Mouse (Mus musculus) stomach, postnatal 0 days (tissue): ENCODE measurements around the gene Slc46a2. TPM values are rescaled to one million over a fixed set of nuclear protein-coding genes. Genes with fewer than 3 reads are reported as not detected.

Source experiments
- ATAC-seq: fragments of 200-750 bp; cut with Nextera tagmentation; 2 replicates; pipeline ENCODE4 v1.8.0; 2017; ENCODE audit not compliant: low FRiP score, low TSS enrichment
- DNase-seq: peaks from one replicate; pipeline ENCODE4 v3.0.0-alpha.2; 2016; ENCODE audit warnings: low spot score
- H3K27ac ChIP-seq: fragments of 300-500 bp; sonication (generic); replicated peaks from 2 replicates; pipeline ENCODE4 v1.5.1; 2014; ENCODE audit warnings: mild to moderate bottlenecking, control low read depth
- H3K27me3 ChIP-seq: fragments of 300-500 bp; sonication (generic); 2 replicates; pipeline ENCODE4 v1.6.1; 2014; ENCODE audit warnings: low read length; ENCODE audit not compliant: control insufficient read depth, insufficient read depth
- H3K36me3 ChIP-seq: fragments of 300-500 bp; sonication (generic); 2 replicates; pipeline ENCODE4 v1.6.1; 2014; ENCODE audit warnings: low read length, mixed read lengths; ENCODE audit not compliant: control insufficient read depth, insufficient read depth
- H3K4me1 ChIP-seq: fragments of 300-500 bp; sonication (generic); replicated peaks from 2 replicates; pipeline ENCODE4 v1.6.1; 2014; ENCODE audit warnings: antibody characterized with exemption; ENCODE audit not compliant: control insufficient read depth, insufficient read depth
- H3K4me2 ChIP-seq: fragments of 300-500 bp; sonication (generic); replicated peaks from 2 replicates; pipeline ENCODE4 v1.6.1; 2014; ENCODE audit warnings: low read depth, mild to moderate bottlenecking, control low read depth, moderate library complexity
- H3K4me3 ChIP-seq: fragments of 300-500 bp; sonication (generic); 2 replicates; pipeline ENCODE4 v1.5.1; 2014; ENCODE audit warnings: low read depth, low read length, control low read depth
- H3K9ac ChIP-seq: fragments of 300-500 bp; sonication (generic); 2 replicates; pipeline ENCODE4 v1.6.1; 2014; ENCODE audit warnings: mild to moderate bottlenecking, low read length, control low read depth, mixed read lengths
- H3K9me3 ChIP-seq: fragments of 300-500 bp; sonication (generic); 2 replicates; pipeline ENCODE4 v1.6.1; 2016; ENCODE audit warnings: low read length; ENCODE audit not compliant: control insufficient read depth
- CTCF ChIP-seq: IDR thresholded peaks from 2 replicates; pipeline ENCODE4 v1.5.1; 2016; ENCODE audit warnings: antibody characterized with exemption, low read depth, mild to moderate bottlenecking, moderate library complexity
- EP300 ChIP-seq: optimal IDR thresholded peaks from 2 replicates; pipeline ENCODE3; 2016; ENCODE audit warnings: antibody characterized with exemption
- WGBS: fragments of 180-500 bp; shearing (Covaris S2); extraction: QIAGEN DNeasy Blood & Tissue Kit; methylation state at CpG from one replicate; pipeline ENCODE4 v1.1.7; 2014; 5-methylcytosine and 5-hydroxymethylcytosine counted together
- polyA plus RNA-seq: library from polyadenylated mRNA; unstranded; fragments of >200 nt; fragmentation: Nextera tagmentation; extraction: Ambion mirVana; gene quantifications from 2 replicates; pipeline ENCODE4 v1.2.1, GENCODE M21; 2015

Gene Slc46a2
- polyA plus RNA-seq, 1 experiment from 2014 or later = 10.5 TPM

- H3K4me2 ChIP-seq = no peak overlapping the region
- DNase-seq (no peak), ATAC-seq (no peak)
- 88% methylated on average over 5 of the region's 5 CpGs for WGBS
- no peak overlapping the region for H3K9ac ChIP-seq
- no peaks in the 10 kb centered on the region for H3K36me3 ChIP-seq
- no peak for TF ChIP-seq EP300
- no peak for TF ChIP-seq CTCF
- no peaks in the 10 kb centered on the region for H3K4me1 ChIP-seq
- no peak overlapping the region for H3K27ac ChIP-seq
- H3K9me3 ChIP-seq = no peaks in the 10 kb centered on the region
- H3K4me3 ChIP-seq = no peak overlapping the region
- H3K27me3 ChIP-seq = no peaks in the 10 kb centered on the region
These were observed 27.8 kb downstream of the Slc46a2 start for GRCm38 (mm10) chr4:59887011-59887410.

DNA sequence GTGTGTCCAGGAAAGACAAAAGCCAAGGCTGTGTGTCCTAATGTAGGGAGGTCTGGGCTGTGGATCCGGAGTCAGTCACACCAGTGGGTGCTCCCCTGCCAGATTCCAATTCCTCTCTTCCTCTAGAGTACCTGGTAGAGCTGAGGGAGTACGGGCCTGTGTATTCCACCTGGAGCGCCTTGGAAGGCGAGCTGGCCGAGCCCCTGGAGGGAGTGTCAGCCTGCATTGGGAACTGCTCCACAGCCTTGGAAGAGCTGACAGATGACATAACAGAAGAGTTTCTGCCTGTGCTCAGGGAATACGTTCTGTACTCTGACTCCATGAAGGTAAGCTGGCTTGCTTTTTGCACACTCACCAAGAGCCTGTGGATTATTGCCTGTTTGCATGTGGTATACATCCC lies 28.6 kb downstream of the Slc46a2 start:
- H3K27me3 ChIP-seq = no peaks in the 10 kb centered on the region
- DNase-seq (no peak), ATAC-seq (no peak)
- H3K9ac ChIP-seq = no peak overlapping the region
- H3K9me3 ChIP-seq = no peaks in the 10 kb centered on the region
- H3K4me3 ChIP-seq = no peak overlapping the region
- no peak overlapping the region for H3K27ac ChIP-seq
- H3K36me3 ChIP-seq = no peaks in the 10 kb centered on the region
- no peak overlapping the region for H3K4me2 ChIP-seq
- WGBS = 83% methylated on average over 6 of the region's 6 CpGs
- H3K4me1 ChIP-seq = no peaks in the 10 kb centered on the region
- TF ChIP-seq EP300 = no peak
- no peak for TF ChIP-seq CTCF

DNA sequence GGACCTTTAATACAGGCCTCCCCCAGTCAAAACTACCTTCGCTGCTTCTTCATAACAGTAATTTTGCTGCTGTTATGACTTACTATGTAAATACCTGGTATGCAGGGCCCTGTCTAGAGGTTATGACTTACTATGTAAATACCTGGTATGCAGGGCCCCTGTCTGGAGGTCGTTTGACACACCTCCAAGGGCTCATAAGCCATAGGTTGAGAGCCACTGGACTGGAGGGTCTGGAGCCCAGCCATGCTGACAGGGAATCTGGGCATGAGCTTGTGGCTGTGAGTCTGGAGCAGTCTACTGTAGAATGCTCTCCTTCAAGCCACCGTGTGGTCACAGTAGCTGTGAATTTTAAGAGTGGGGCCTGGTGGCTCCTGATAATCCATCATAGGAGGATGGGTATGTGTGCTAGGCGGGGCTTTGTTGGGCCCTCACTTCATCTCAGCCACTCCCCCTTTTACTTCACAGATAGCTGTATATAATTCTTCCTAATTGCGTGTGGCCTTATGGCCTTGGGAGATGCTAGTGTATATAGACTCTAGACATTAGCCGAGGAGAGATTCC lies 30.6 kb downstream of the Slc46a2 start:
- DNase-seq (no peak), ATAC-seq (peak; percentile 64)
- no peaks in the 10 kb centered on the region for H3K4me1 ChIP-seq
- WGBS = 67% methylated on average over 6 of the region's 6 CpGs
- H3K27me3 ChIP-seq = no peaks in the 10 kb centered on the region
- no peak overlapping the region for H3K4me2 ChIP-seq
- H3K27ac ChIP-seq = no peak overlapping the region
- 0 out of 2 replicates have a peak, but pooled peaks cover 3% of the 10 kb centered on the region for H3K36me3 ChIP-seq
- no peak overlapping the region for H3K9ac ChIP-seq
- no peak overlapping the region for H3K4me3 ChIP-seq
- no peaks in the 10 kb centered on the region for H3K9me3 ChIP-seq
- TF ChIP-seq CTCF (no peak), EP300 (no peak)

GRCm38 (mm10) chr4:59881210-59881609 lies 33.6 kb downstream of the Slc46a2 start:
- Histone ChIP-seq H3K27ac (no peak overlapping the region), H3K4me3 (no peak overlapping the region), H3K27me3 (no peaks in the 10 kb centered on the region), H3K36me3 (0 out of 2 replicates have a peak, but pooled peaks cover 3% of the 10 kb centered on the region), H3K4me2 (no peak overlapping the region), H3K9ac (no peak overlapping the region), H3K4me1 (no peaks in the 10 kb centered on the region), H3K9me3 (no peaks in the 10 kb centered on the region)
- ATAC-seq (no peak), DNase-seq (no peak)
- TF ChIP-seq EP300 (no peak), CTCF (no peak)
- WGBS = 60% methylated on average over 2 of the region's 2 CpGs

- 68% methylated on average over 5 of the region's 5 CpGs for WGBS
- Histone ChIP-seq H3K9ac (no peak overlapping the region), H3K9me3 (no peaks in the 10 kb centered on the region), H3K4me2 (no peak overlapping the region), H3K27me3 (no peaks in the 10 kb centered on the region), H3K4me1 (no peaks in the 10 kb centered on the region), H3K36me3 (0 out of 2 replicates have a peak, but pooled peaks cover 3% of the 10 kb centered on the region), H3K27ac (0 out of 2 replicates have a peak overlapping the region, but pooled peaks have one; percentile 40), H3K4me3 (no peak overlapping the region)
- TF ChIP-seq CTCF (no peak), EP300 (no peak)
- no peak for DNase-seq
- ATAC-seq = no peak
These were observed 34.1 kb downstream of the Slc46a2 start for GRCm38 (mm10) chr4:59880725-59881124.

DNA sequence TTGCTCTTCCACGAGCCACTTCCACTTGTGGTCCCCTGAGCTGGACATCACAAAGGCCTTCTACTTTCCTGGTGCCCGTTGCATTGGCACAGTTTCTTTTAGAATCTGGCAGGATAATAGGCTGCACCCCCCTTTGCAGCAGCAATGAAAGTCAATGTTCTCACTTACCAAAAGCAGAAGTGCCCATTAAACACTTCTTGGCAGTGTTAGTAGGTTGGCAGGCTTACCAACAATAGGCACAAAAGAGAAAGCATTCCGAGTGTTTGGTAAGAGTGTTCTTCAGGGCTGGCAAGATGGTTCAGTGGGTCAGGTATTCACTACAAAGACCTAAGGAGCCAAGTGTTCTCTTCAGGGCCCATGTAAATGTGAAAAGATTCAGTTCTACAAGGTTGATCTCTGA lies 35.4 kb downstream of the Slc46a2 start:
- ATAC-seq (no peak), DNase-seq (no peak)
- TF ChIP-seq EP300 = no peak
- no peak for TF ChIP-seq CTCF
- Histone ChIP-seq H3K27ac (no peak overlapping the region), H3K27me3 (no peaks in the 10 kb centered on the region), H3K36me3 (0 out of 2 replicates have a peak, but pooled peaks cover 3% of the 10 kb centered on the region), H3K4me1 (no peaks in the 10 kb centered on the region), H3K9ac (no peak overlapping the region), H3K9me3 (no peaks in the 10 kb centered on the region), H3K4me3 (no peak overlapping the region), H3K4me2 (no peak overlapping the region)
- 82% methylated on average over 3 of the region's 3 CpGs for WGBS
